Mouse (Mus musculus) C2C12 (cell line): ENCODE results near the gene Asxl1. TPM values are rescaled to one million over a fixed set of nuclear protein-coding genes. Genes with fewer than 3 reads are reported as not detected.

Experiments used
- H3K27me3 ChIP-seq: one replicate; pipeline ENCODE4 v1.6.1; 2011; ENCODE audit not compliant: control insufficient read depth, insufficient read depth, insufficient read length
- H3K36me3 ChIP-seq: one replicate; pipeline ENCODE4 v1.6.1; 2011; ENCODE audit not compliant: control insufficient read depth, insufficient read depth
- H3K4me3 ChIP-seq: one replicate; pipeline ENCODE4 v1.5.1; 2011; ENCODE audit warnings: mild to moderate bottlenecking, control low read depth; ENCODE audit not compliant: poor library complexity, insufficient read depth, severe bottlenecking
- H3K79me2 ChIP-seq: one replicate; pipeline ENCODE4 v1.6.1; 2011; ENCODE audit not compliant: control insufficient read depth, insufficient read depth
- H3K79me3 ChIP-seq: one replicate; pipeline ENCODE4 v1.6.1; 2011; ENCODE audit warnings: low read depth, control low read depth
- H3ac ChIP-seq: one replicate; pipeline ENCODE3; 2011; ENCODE audit warnings: low read depth; ENCODE audit not compliant: control insufficient read depth, insufficient read length
- CEBPB ChIP-seq: IDR thresholded peaks from one replicate; pipeline ENCODE4 v1.6.1; 2011; ENCODE audit warnings: low read depth, mild to moderate bottlenecking, control low read depth, moderate library complexity
- CTCF ChIP-seq: IDR thresholded peaks from one replicate; pipeline ENCODE4 v1.5.1; 2011; ENCODE audit not compliant: control insufficient read depth, insufficient read depth, insufficient read length
- FOSL1 ChIP-seq: IDR thresholded peaks from one replicate; pipeline ENCODE4 v1.8.0; 2011; ENCODE audit warnings: mild to moderate bottlenecking, low read length; ENCODE audit not compliant: poor library complexity, insufficient read depth, severe bottlenecking
- MAX ChIP-seq: IDR thresholded peaks from one replicate; pipeline ENCODE4 v1.6.1; 2011; ENCODE audit warnings: mild to moderate bottlenecking, control low read depth
- MYOD1 ChIP-seq: IDR thresholded peaks from one replicate; pipeline ENCODE4 v1.6.1; 2011; ENCODE audit warnings: low read depth; ENCODE audit not compliant: control insufficient read depth, insufficient read length
- MYOG ChIP-seq: IDR thresholded peaks from one replicate; pipeline ENCODE4 v1.6.1; 2011; ENCODE audit not compliant: control insufficient read depth, insufficient read length; ENCODE audit errors: extremely low read depth
- USF1 ChIP-seq: IDR thresholded peaks from one replicate; pipeline ENCODE4 v1.6.1; 2011; ENCODE audit warnings: low read depth, mild to moderate bottlenecking, control low read depth, moderate library complexity
- polyA plus RNA-seq: library from polyadenylated mRNA; unstranded; fragments of >200 nt; fragmentation: generic; extraction: Trizol; gene quantifications from one replicate; pipeline ENCODE4 v1.2.1, GENCODE M21; 2012; ENCODE audit warnings: missing spikeins

Gene Asxl1
- polyA plus RNA-seq, 1 experiment = 15.2 TPM

- Histone ChIP-seq H3K27me3 (no peaks in the 10 kb centered on the region), H3K79me2 (no peaks in the 10 kb centered on the region), H3ac (no peak overlapping the region), H3K79me3 (no peaks in the 10 kb centered on the region), H3K36me3 (no peaks in the 10 kb centered on the region), H3K4me3 (no peak overlapping the region)
- TF ChIP-seq FOSL1 (no peak), MYOD1 (no peak), CTCF (no peak), MAX (no peak), MYOG (no peak), USF1 (no peak), CEBPB (no peak)
Observed at GRCm38 (mm10) chr2:153425998-153426670, 80.5 kb downstream of the Asxl1 start.

GRCm38 (mm10) chr2:153426931-153427330 is 81.3 kb downstream of the Asxl1 start:
- H3K36me3 ChIP-seq = no peaks in the 10 kb centered on the region

GRCm38 (mm10) chr2:153428485-153428884 is 82.9 kb downstream of the Asxl1 start:
- Histone ChIP-seq H3K79me3 (no peaks in the 10 kb centered on the region), H3ac (no peak overlapping the region), H3K79me2 (no peaks in the 10 kb centered on the region), H3K4me3 (no peak overlapping the region), H3K36me3 (no peaks in the 10 kb centered on the region), H3K27me3 (no peaks in the 10 kb centered on the region)
- TF ChIP-seq CTCF = no peak
- no peak for TF ChIP-seq FOSL1
- TF ChIP-seq MYOD1 = no peak
- no peak for TF ChIP-seq MYOG
- no peak for TF ChIP-seq CEBPB
- no peak for TF ChIP-seq MAX
- TF ChIP-seq USF1 = no peak

More at GRCm38 (mm10) chr2:153426931-153427330, 81.3 kb downstream of the Asxl1 start:
- H3ac ChIP-seq = no peak overlapping the region
- TF ChIP-seq MYOG = no peak
- no peak for TF ChIP-seq MYOD1
- no peak for TF ChIP-seq CEBPB
- TF ChIP-seq FOSL1 = no peak
- no peak for TF ChIP-seq USF1
- TF ChIP-seq MAX = no peak
- TF ChIP-seq CTCF = no peak
- no peaks in the 10 kb centered on the region for H3K79me3 ChIP-seq
- no peaks in the 10 kb centered on the region for H3K79me2 ChIP-seq
- no peak overlapping the region for H3K4me3 ChIP-seq
- H3K27me3 ChIP-seq = no peaks in the 10 kb centered on the region

GRCm38 (mm10) chr2:153430571-153430970 is 84.9 kb downstream of the Asxl1 start:
- no peak for TF ChIP-seq CTCF
- no peak for TF ChIP-seq FOSL1
- no peak for TF ChIP-seq USF1
- no peak for TF ChIP-seq MAX
- TF ChIP-seq MYOG = no peak
- TF ChIP-seq CEBPB = no peak
- no peak for TF ChIP-seq MYOD1
- H3K79me2 ChIP-seq = no peaks in the 10 kb centered on the region
- no peaks in the 10 kb centered on the region for H3K36me3 ChIP-seq

GRCm38 (mm10) chr2:153432492-153432891 is 86.9 kb downstream of the Asxl1 start:
- Histone ChIP-seq H3K79me3 (no peaks in the 10 kb centered on the region), H3ac (no peak overlapping the region), H3K79me2 (no peaks in the 10 kb centered on the region), H3K27me3 (no peaks in the 10 kb centered on the region), H3K36me3 (no peaks in the 10 kb centered on the region), H3K4me3 (no peak overlapping the region)
- TF ChIP-seq CTCF (no peak), CEBPB (no peak), MYOD1 (no peak), MYOG (no peak)

More at GRCm38 (mm10) chr2:153430571-153430970, 84.9 kb downstream of the Asxl1 start:
- H3K79me3 ChIP-seq = no peaks in the 10 kb centered on the region
- H3K4me3 ChIP-seq = no peak overlapping the region
- no peak overlapping the region for H3ac ChIP-seq
- H3K27me3 ChIP-seq = no peaks in the 10 kb centered on the region

- Histone ChIP-seq H3K27me3 (no peaks in the 10 kb centered on the region), H3ac (no peak overlapping the region), H3K36me3 (no peaks in the 10 kb centered on the region), H3K4me3 (no peak overlapping the region), H3K79me2 (no peaks in the 10 kb centered on the region), H3K79me3 (no peaks in the 10 kb centered on the region)
- no peak for TF ChIP-seq MYOG
- no peak for TF ChIP-seq CTCF
- TF ChIP-seq FOSL1 = no peak
- TF ChIP-seq MYOD1 = no peak
- no peak for TF ChIP-seq CEBPB
- no peak for TF ChIP-seq USF1
- no peak for TF ChIP-seq MAX
Observed at GRCm38 (mm10) chr2:153433859-153434258, 88.2 kb downstream of the Asxl1 start.
